Mouse (Mus musculus) embryonic fibroblast, embryonic 13.5 days (primary cell): ENCODE measurements around the gene Grrp1.

ENCODE experiments used
- CTCF ChIP-seq: IDR thresholded peaks from 2 replicates; pipeline ENCODE4 v1.5.1; 2011; ENCODE audit warnings: mild to moderate bottlenecking, control low read depth, low read length, moderate library complexity, borderline replicate concordance; ENCODE audit not compliant: insufficient read depth
- POLR2A ChIP-seq: IDR thresholded peaks from 2 replicates; pipeline ENCODE4 v1.6.1; 2011; ENCODE audit warnings: low read depth, mild to moderate bottlenecking, control low read depth, low read length, moderate library complexity

- TF ChIP-seq CTCF = peak; percentile 80; the same call in 1 of the 2 replicates
- TF ChIP-seq POLR2A = no peak
Measured at GRCm38 (mm10) chr4:134263191-134263590, 9.3 kb upstream of the Grrp1 start.
